Mouse (Mus musculus) heart, postnatal 0 days (tissue): Measurements from ENCODE around the gene Gm10563. TPM values are rescaled to one million over a fixed set of nuclear protein-coding genes. Genes with fewer than 3 reads are reported as not detected.

Experiments used
- ATAC-seq: fragments of 200-750 bp; cut with Nextera tagmentation; 2 replicates; pipeline ENCODE4 v1.8.0; 2017; ENCODE audit warnings: low read depth, moderate number of reproducible peaks, moderate library complexity; ENCODE audit not compliant: insufficient read depth
- DNase-seq: peaks from one replicate; pipeline ENCODE4 v3.0.0-alpha.2; 2016; ENCODE audit warnings: low spot score
- H3K27ac ChIP-seq: fragments of 300-500 bp; sonication (generic); 2 replicates; pipeline ENCODE4 v1.5.1; 2014; ENCODE audit warnings: low read depth, mild to moderate bottlenecking
- H3K27me3 ChIP-seq: fragments of 300-500 bp; sonication (generic); 2 replicates; pipeline ENCODE4 v1.6.1; 2014; ENCODE audit warnings: low read length, mixed read lengths; ENCODE audit not compliant: control insufficient read depth, insufficient read depth
- H3K36me3 ChIP-seq: fragments of 300-500 bp; sonication (generic); replicated peaks from 2 replicates; pipeline ENCODE4 v1.6.1; 2014; ENCODE audit warnings: low read length, mixed read lengths; ENCODE audit not compliant: control insufficient read depth, insufficient read depth
- H3K4me1 ChIP-seq: fragments of 300-500 bp; sonication (generic); 2 replicates; pipeline ENCODE4 v1.6.1; 2014; ENCODE audit warnings: antibody characterized with exemption; ENCODE audit not compliant: control insufficient read depth, insufficient read depth
- H3K4me2 ChIP-seq: fragments of 300-500 bp; sonication (generic); 2 replicates; pipeline ENCODE4 v1.6.1; 2014; ENCODE audit warnings: low read depth, mild to moderate bottlenecking, low read length, moderate library complexity
- H3K4me3 ChIP-seq: fragments of 300-500 bp; sonication (generic); 2 replicates; pipeline ENCODE4 v1.5.1; 2014; ENCODE audit warnings: low read depth, low read length
- H3K9ac ChIP-seq: fragments of 300-500 bp; sonication (generic); replicated peaks from 2 replicates; pipeline ENCODE4 v1.6.1; 2014; ENCODE audit warnings: low read depth, low read length, mixed read lengths
- H3K9me3 ChIP-seq: fragments of 300-500 bp; sonication (generic); replicated peaks from 2 replicates; pipeline ENCODE4 v1.6.1; 2016; ENCODE audit warnings: low read length; ENCODE audit not compliant: control insufficient read depth
- CTCF ChIP-seq: IDR thresholded peaks from 2 replicates; pipeline ENCODE4 v1.5.1; 2016; ENCODE audit warnings: antibody characterized with exemption, control low read depth, low read depth
- EP300 ChIP-seq: IDR thresholded peaks from 2 replicates; pipeline ENCODE4 v1.6.1; 2016; ENCODE audit warnings: antibody characterized with exemption, low read depth
- WGBS: fragments of 180-500 bp; shearing (Covaris S2); extraction: QIAGEN DNeasy Blood & Tissue Kit; methylation state at CpG from one replicate; pipeline ENCODE4 v1.1.7; 2014; 5-methylcytosine and 5-hydroxymethylcytosine counted together
- polyA plus RNA-seq: library from polyadenylated mRNA; unstranded; fragments of >200 nt; fragmentation: Nextera tagmentation; extraction: Ambion mirVana; gene quantifications from 2 replicates; pipeline ENCODE4 v1.2.1, GENCODE M21; 2015
- total RNA-seq: library from RNA; depleted of rRNA; stranded (reverse); fragments of >200 nt; gene quantifications from 2 replicates; pipeline ENCODE4 v1.2.3, GENCODE M21; 2014; ENCODE audit warnings: low replicate concordance

Gene Gm10563
- total and polyA plus RNA-seq, 2 experiments from 2014 or later = not detected

DNA sequence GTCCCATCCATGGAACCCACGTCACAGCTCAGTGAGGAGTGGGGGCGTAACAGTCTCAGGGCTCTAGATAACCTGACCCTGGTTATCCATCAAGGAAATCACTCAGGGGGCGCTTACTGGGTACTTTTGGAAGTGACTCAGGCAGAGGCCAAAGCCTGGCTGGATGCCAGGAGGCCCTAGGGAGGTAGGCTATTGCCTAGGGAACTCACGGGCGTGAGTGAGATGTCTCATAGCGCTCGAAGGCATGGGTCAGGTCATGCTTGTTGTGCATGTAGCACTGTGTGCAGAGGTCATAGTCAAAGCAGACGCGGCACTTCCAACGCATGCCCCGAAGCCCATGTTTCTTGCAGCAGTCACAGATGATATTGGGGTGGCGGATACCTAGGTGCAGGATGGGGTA is 15.4 kb upstream of the Gm10563 start:
- Histone ChIP-seq H3K27me3 (no peaks in the 10 kb centered on the region), H3K4me3 (no peak overlapping the region), H3K4me1 (0 out of 2 replicates have a peak, but pooled peaks cover 4% of the 10 kb centered on the region), H3K9ac (no peak overlapping the region), H3K36me3 (peaks cover 20% of the 10 kb centered on the region), H3K27ac (no peak overlapping the region), H3K9me3 (no peaks in the 10 kb centered on the region), H3K4me2 (no peak overlapping the region)
- WGBS = 50% methylated on average over 12 of the region's 12 CpGs
- TF ChIP-seq EP300 (no peak), CTCF (no peak)
- DNase-seq (peak; percentile 19), ATAC-seq (0 out of 2 replicates have a peak, but pooled peaks have one; percentile 24)

DNA sequence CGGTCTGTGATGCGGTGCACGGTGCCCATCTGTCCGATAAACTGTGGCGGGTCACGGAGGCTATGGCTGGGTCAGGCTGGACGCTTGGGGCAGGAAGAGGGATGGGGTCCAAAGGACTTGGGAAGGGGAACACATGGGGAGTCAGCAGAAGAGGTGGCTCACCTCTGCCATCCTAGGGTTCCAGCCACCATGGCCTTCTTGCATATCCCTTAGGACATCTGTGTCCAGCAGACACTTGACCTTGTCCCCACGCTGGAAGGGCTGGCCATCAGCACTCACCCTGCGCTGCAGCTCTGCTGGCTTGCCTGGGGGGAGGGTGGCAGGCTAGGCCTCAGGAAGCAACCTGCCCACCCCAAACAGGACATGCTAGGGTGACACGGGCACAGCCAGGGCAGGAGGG is 13.8 kb upstream of the Gm10563 start:
- Histone ChIP-seq H3K4me3 (no peak overlapping the region), H3K9ac (no peak overlapping the region)
- no peak for TF ChIP-seq CTCF
- no peak for TF ChIP-seq EP300

DNA sequence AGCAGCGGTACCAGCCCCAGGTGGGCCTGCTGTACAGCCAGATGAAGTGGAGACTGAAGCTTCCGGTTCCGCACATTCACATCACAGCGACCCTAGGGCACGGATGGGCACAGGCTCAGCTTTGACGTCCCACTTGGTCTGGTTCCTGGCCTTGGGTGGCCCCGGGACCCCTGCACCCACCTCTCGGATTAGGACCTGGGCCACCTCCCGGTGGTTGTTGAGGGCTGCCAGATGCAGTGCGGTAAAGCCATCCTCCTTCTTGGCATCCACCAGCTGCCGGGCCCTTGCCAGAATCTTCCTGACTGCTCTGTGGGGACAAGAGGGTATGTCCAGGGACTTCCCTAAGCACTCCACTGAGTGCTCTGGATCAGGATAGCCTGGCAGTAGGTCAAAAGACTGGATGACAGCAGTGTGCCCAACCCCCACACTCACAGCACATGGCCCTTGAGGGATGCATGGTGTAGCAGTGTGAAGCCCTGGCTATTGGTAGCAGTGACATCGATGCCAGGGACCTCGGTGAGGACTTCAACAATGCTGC is 11.1 kb upstream of the Gm10563 start:
- ATAC-seq = no peak

More for the DNA sequence above, 13.8 kb upstream of the Gm10563 start:
- ATAC-seq (no peak), DNase-seq (no peak)
- Histone ChIP-seq H3K27me3 (peaks cover 16% of the 10 kb centered on the region), H3K9me3 (no peaks in the 10 kb centered on the region), H3K4me2 (no peak overlapping the region), H3K36me3 (peaks cover 13% of the 10 kb centered on the region), H3K27ac (no peak overlapping the region), H3K4me1 (peaks cover 18% of the 10 kb centered on the region)
- WGBS = 89% methylated on average over 10 of the region's 10 CpGs

DNA sequence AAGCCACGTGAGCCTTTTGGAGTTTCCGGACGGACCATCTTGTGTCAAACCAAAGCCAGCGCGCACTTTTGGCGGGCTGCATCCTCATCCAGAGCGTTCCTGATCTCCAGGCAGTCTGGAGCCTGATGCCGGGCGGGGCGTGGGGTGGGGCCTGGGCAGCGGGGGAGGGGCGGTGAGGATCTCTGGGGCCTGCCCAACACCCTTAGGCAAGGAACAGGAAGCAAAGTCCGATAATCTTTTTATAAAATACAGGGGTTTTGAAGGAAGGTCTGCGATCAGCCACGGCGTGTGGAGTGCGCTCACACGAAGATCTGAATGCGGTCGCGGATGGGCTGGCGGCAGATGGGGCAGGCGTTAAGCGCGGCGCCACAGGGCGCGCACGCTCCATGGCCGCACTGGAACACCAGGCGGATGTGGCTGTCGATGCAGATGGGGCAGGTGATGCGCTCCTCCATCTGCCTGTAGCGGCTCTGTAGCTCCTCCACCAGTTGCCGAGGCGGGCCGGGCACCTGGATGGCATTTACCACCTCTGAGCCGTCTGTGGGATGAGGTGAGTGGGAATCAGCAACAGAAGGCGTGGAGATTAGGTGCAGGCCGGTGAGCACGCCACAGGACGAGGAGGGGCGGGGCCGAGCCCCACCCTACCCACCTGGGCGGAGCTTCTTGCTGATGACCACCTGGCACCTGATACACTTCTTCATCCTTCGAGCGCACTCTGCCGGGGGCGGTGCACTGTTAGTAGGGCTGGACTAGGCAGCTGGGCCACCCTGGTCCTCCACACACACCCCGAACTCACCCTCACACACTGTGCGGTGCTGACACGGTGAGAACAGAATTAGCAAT is 9.5 kb upstream of the Gm10563 start:
- peak; percentile 36 for DNase-seq
- H3K4me3 ChIP-seq = peak overlapping the region; percentile 53
- no peak for TF ChIP-seq EP300
- no peak for TF ChIP-seq CTCF
- H3K9ac ChIP-seq = 0 out of 2 replicates have a peak overlapping the region, but pooled peaks have one; percentile 32
- H3K27ac ChIP-seq = peak overlapping the region; percentile 27; the same call in 1 of the 2 replicates
- no peaks in the 10 kb centered on the region for H3K9me3 ChIP-seq
- H3K36me3 ChIP-seq = peaks cover 27% of the 10 kb centered on the region
- peaks cover 26% of the 10 kb centered on the region for H3K27me3 ChIP-seq
- H3K4me2 ChIP-seq = peak overlapping the region; percentile 66
- peak; percentile 14 for ATAC-seq
- peaks cover 41% of the 10 kb centered on the region for H3K4me1 ChIP-seq
- 4% methylated on average over 50 of the region's 52 CpGs for WGBS

More for the DNA sequence above, 11.1 kb upstream of the Gm10563 start:
- Histone ChIP-seq H3K4me1 (peaks cover 43% of the 10 kb centered on the region), H3K27ac (no peak overlapping the region), H3K4me3 (no peak overlapping the region), H3K36me3 (peaks cover 13% of the 10 kb centered on the region), H3K9me3 (no peaks in the 10 kb centered on the region), H3K9ac (no peak overlapping the region), H3K27me3 (peaks cover 26% of the 10 kb centered on the region), H3K4me2 (no peak overlapping the region)
- DNase-seq = no peak
- TF ChIP-seq CTCF (no peak), EP300 (no peak)
- WGBS = 92% methylated on average over 13 of the region's 13 CpGs

DNA sequence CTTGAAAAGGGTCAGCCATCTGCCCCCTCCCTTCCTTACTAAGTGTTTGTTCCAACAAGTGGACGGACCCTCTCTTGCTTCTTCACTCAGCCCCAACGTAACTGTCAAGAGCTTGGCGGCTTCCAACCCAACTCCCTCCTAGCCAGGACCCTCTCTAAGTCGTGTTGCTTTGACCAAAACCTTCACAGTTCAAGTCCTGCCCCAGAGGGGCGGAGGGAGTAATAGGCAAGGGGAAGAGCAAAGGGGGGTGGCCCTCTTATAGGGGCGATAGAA is 8.9 kb upstream of the Gm10563 start:
- Histone ChIP-seq H3K9me3 (no peaks in the 10 kb centered on the region), H3K4me1 (peaks cover 41% of the 10 kb centered on the region), H3K36me3 (peaks cover 32% of the 10 kb centered on the region), H3K9ac (no peak overlapping the region), H3K4me3 (peak overlapping the region; percentile 53), H3K4me2 (peak overlapping the region; percentile 66), H3K27ac (peak overlapping the region; percentile 72), H3K27me3 (peaks cover 26% of the 10 kb centered on the region)
- no peak; the same call in 1 of the 2 replicates for ATAC-seq
- 2% methylated on average over 6 of the region's 6 CpGs for WGBS
- no peak for DNase-seq
- TF ChIP-seq EP300 (no peak), CTCF (no peak)
